Mouse (Mus musculus): Measurements from ENCODE around the gene Armc9. TPM values are rescaled to one million over a fixed set of nuclear protein-coding genes. Genes with fewer than 3 reads are reported as not detected.

The Armc9 gene
- polyA plus RNA-seq, 1 experiment from 2014 or later = 35.8 TPM

DNA sequence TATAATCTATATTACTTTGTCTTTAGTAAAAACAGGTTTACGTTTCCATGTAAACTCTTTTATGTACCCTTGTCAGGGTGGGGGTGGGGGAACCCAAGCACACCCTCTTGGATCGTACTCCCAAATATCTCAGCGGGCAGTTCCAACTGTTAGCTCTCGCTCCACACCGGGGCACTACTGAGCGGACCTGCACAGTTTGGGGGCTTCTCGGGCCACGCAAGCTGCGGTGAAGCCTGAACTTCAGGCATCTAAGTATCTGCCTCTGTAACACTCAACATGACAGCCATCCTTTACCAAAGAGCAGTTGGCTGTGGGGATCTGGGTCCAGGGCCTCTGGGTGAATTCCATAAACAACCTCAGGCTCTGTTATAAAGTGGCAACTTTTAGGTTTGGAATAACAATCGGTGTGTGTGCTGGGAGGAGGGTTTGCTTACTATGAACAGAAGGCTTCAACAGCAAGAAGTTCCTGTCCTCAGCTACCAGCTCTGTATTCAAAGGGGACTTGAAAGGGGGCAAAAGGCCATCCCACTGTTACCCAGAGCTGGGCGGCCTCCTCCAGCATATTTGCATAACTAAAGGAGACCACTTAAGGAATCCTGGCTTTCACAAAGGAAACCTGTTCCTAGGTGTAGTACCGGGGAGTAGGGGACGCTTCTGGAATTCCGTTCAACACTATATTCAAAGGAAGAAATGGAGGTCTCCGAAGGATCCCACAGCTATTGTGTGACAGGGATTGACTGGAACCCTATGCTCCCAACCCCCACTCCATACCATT is 156.1 kb downstream of the Armc9 start:
- Histone ChIP-seq H3K4me1 (replicated peaks) (0 out of 2 replicates have a peak, but pooled peaks cover 7% of the 10 kb centered on the region), H3K27me3 (no peaks in the 10 kb centered on the region), H3K9ac (no peak overlapping the region), H3K9me3 (no peaks in the 10 kb centered on the region), H3K4me2 (no peak overlapping the region), H3K27ac (replicated peaks) (no peak overlapping the region), H3K36me3 (no peaks in the 10 kb centered on the region), H3K4me3 (no peak overlapping the region)
- ATAC-seq (ENCODE audit: low FRiP score, low read depth) = no peak
- 15% methylated on average over 15 of the region's 15 CpGs for WGBS

DNA sequence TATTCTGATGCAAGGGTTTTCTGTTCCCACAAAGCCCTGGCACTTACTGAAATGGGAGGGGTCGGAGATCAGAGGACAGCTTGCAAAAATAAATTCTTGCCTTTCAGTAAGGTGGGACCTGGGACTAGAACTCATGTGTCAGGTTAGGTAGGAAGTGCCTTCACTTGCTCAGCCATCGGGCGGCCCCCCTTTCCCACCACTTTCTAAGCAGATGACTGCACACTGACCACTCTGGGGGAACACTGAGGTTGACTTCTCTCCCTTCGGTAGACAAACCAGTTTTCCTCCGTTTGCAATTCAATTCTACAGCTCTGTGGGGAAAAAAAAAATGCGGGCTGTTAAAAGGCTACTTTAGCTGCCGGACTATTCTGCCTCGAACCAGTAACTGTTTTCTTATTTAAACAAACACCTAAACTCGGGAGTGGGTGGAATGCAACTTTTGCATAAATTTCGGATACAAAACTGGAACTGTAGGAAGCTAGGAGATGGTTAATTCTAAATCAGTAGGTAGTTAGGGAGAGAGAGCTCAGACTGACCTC is 157.0 kb downstream of the Armc9 start:
- Histone ChIP-seq H3K27ac (replicated peaks) (no peak overlapping the region), H3K27me3 (no peaks in the 10 kb centered on the region), H3K4me1 (replicated peaks) (0 out of 2 replicates have a peak, but pooled peaks cover 7% of the 10 kb centered on the region), H3K36me3 (no peaks in the 10 kb centered on the region), H3K9ac (no peak overlapping the region), H3K4me2 (no peak overlapping the region), H3K9me3 (no peaks in the 10 kb centered on the region), H3K4me3 (no peak overlapping the region)
- WGBS = 24% methylated on average over 10 of the region's 10 CpGs
- no peak for ATAC-seq (ENCODE audit: low FRiP score, low read depth)

GRCm38 (mm10) chr1:86312269-86312668 is 157.7 kb downstream of the Armc9 start:
- no peak for ATAC-seq (ENCODE audit: low FRiP score, low read depth)
- 0 out of 2 replicates have a peak, but pooled peaks cover 7% of the 10 kb centered on the region for H3K4me1 ChIP-seq (replicated peaks)
- H3K4me2 ChIP-seq = no peak overlapping the region
- H3K9me3 ChIP-seq = no peaks in the 10 kb centered on the region
- no peak overlapping the region for H3K4me3 ChIP-seq
- no peaks in the 10 kb centered on the region for H3K27me3 ChIP-seq
- 84% methylated on average over 3 of the region's 3 CpGs for WGBS
- H3K9ac ChIP-seq = no peak overlapping the region
- no peak overlapping the region for H3K27ac ChIP-seq (replicated peaks)
- no peaks in the 10 kb centered on the region for H3K36me3 ChIP-seq

- Histone ChIP-seq H3K9ac (no peak overlapping the region), H3K27ac (replicated peaks) (no peak overlapping the region), H3K36me3 (no peaks in the 10 kb centered on the region), H3K4me3 (no peak overlapping the region), H3K4me1 (replicated peaks) (0 out of 2 replicates have a peak, but pooled peaks cover 7% of the 10 kb centered on the region), H3K27me3 (no peaks in the 10 kb centered on the region), H3K9me3 (no peaks in the 10 kb centered on the region), H3K4me2 (no peak overlapping the region)
- ATAC-seq (ENCODE audit: low FRiP score, low read depth) = no peak
- WGBS = 42% methylated on average over 16 of the region's 16 CpGs
Measured at GRCm38 (mm10) chr1:86313096-86313771, 158.7 kb downstream of the Armc9 start.

- H3K4me2 ChIP-seq = no peak overlapping the region
- H3K27ac ChIP-seq (replicated peaks) = no peak overlapping the region
- H3K9ac ChIP-seq = no peak overlapping the region
- H3K4me1 ChIP-seq (replicated peaks) = 0 out of 2 replicates have a peak, but pooled peaks cover 7% of the 10 kb centered on the region
- 29% methylated on average over 15 of the region's 15 CpGs for WGBS
- H3K9me3 ChIP-seq = no peaks in the 10 kb centered on the region
- ATAC-seq (ENCODE audit: low FRiP score, low read depth) = no peak
- H3K4me3 ChIP-seq = no peak overlapping the region
- H3K36me3 ChIP-seq = no peaks in the 10 kb centered on the region
- H3K27me3 ChIP-seq = no peaks in the 10 kb centered on the region
Measured at GRCm38 (mm10) chr1:86313772-86314125, 159.2 kb downstream of the Armc9 start.

- no peaks in the 10 kb centered on the region for H3K9me3 ChIP-seq
- no peak for ATAC-seq (ENCODE audit: low FRiP score, low read depth)
- H3K36me3 ChIP-seq = no peaks in the 10 kb centered on the region
- H3K4me3 ChIP-seq = no peak overlapping the region
- no peak overlapping the region for H3K9ac ChIP-seq
- WGBS = 89% methylated on average over 7 of the region's 8 CpGs
- H3K27ac ChIP-seq (replicated peaks) = no peak overlapping the region
- H3K4me1 ChIP-seq (replicated peaks) = no peaks in the 10 kb centered on the region
- no peaks in the 10 kb centered on the region for H3K27me3 ChIP-seq
- H3K4me2 ChIP-seq = no peak overlapping the region
Measured at GRCm38 (mm10) chr1:86320822-86321413, 166.3 kb downstream of the Armc9 start.

Other genes with a start within 250 kb of the Armc9 start
- gene 4933407L21Rik, start 226.3 kb upstream of the Armc9 start, polyA plus RNA-seq (2015; fragmentation: Nextera tagmentation; extraction: Ambion mirVana) = 7.1 and 7.7 TPM in 2 replicates
- 0.17 and 0.25 TPM in 2 replicates for gene Gpr55, start 193.8 kb upstream of the Armc9 start, polyA plus RNA-seq (2015; fragmentation: Nextera tagmentation; extraction: Ambion mirVana)
- 0.32 and 0.87 TPM in 2 replicates for gene Spata3, start 138.0 kb upstream of the Armc9 start, polyA plus RNA-seq (2015; fragmentation: Nextera tagmentation; extraction: Ambion mirVana)
- 10.8 and 14.3 TPM in 2 replicates for gene 2810459M11Rik, start 108.9 kb upstream of the Armc9 start, polyA plus RNA-seq (2015; fragmentation: Nextera tagmentation; extraction: Ambion mirVana)
- gene Psmd1, start 90.4 kb upstream of the Armc9 start, polyA plus RNA-seq (2015; fragmentation: Nextera tagmentation; extraction: Ambion mirVana) = 181 and 185 TPM in 2 replicates
- gene Htr2b, start 42.8 kb upstream of the Armc9 start, polyA plus RNA-seq (2015; fragmentation: Nextera tagmentation; extraction: Ambion mirVana) = 0.10 and 0.75 TPM in 2 replicates
- gene Gm21972, start 21.1 kb upstream of the Armc9 start, polyA plus RNA-seq (2015; fragmentation: Nextera tagmentation; extraction: Ambion mirVana) = 0.39 and 0.61 TPM in 2 replicates
- gene B3gnt7, start 148.1 kb downstream of the Armc9 start, polyA plus RNA-seq (2015; fragmentation: Nextera tagmentation; extraction: Ambion mirVana) = 6.9 and 8.7 TPM in 2 replicates
- 202 and 210 TPM in 2 replicates for gene Ncl, start 204.6 kb downstream of the Armc9 start, polyA plus RNA-seq (2015; fragmentation: Nextera tagmentation; extraction: Ambion mirVana)

Data from hindbrain, embryonic 15.5 days (tissue).